Mouse (Mus musculus): ENCODE measurements around the gene Kif5c. TPM values are rescaled to one million over a fixed set of nuclear protein-coding genes. Genes with fewer than 3 reads are reported as not detected.

Kif5c gene
- polyA plus RNA-seq, 1 experiment from 2014 or later = 215 TPM

DNA sequence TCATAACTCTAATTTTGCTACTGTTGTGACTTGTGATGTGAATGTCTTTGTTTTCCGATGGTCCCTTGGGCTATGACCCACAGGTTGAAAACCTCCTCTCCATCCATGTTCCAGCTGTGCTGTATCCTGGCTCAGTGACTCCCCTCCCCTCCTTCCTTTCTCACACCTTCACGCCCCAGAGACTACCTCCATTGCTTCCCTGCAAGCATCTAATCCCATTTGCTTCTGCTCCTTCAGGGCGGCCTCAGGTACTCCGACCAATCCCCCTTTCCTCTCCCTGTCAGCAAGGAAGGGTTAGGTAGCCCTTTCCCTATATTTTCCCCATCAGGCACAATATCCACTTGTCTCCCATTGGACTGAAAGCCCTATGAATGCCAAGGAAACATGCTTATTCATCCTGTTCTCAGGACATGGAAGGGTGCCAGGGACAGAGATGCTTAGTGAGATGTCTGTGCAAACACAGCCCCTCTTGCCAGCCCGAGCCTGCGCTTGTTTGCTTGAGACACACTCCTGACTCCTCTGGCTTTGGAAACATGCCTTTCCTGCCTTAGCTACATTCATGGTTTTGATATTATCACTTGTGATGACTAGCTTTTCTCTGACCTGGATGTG, 9.1 kb downstream of the Kif5c start:
- no peaks in the 10 kb centered on the region for H3K27me3 ChIP-seq (replicated peaks)
- H3K36me3 ChIP-seq (replicated peaks) = no peaks in the 10 kb centered on the region
- H3K9ac ChIP-seq = no peak overlapping the region
- H3K4me3 ChIP-seq = no peak overlapping the region
- WGBS = 68% methylated on average over 6 of the region's 6 CpGs
- peaks cover 44% of the 10 kb centered on the region for H3K4me1 ChIP-seq
- H3K27ac ChIP-seq = peak overlapping the region; percentile 56; the same call in 1 of the 2 replicates
- no peaks in the 10 kb centered on the region for H3K9me3 ChIP-seq
- no peak overlapping the region for H3K4me2 ChIP-seq
- ATAC-seq (replicated peaks) = 0 out of 2 replicates have a peak, but pooled peaks have one; percentile 11

DNA sequence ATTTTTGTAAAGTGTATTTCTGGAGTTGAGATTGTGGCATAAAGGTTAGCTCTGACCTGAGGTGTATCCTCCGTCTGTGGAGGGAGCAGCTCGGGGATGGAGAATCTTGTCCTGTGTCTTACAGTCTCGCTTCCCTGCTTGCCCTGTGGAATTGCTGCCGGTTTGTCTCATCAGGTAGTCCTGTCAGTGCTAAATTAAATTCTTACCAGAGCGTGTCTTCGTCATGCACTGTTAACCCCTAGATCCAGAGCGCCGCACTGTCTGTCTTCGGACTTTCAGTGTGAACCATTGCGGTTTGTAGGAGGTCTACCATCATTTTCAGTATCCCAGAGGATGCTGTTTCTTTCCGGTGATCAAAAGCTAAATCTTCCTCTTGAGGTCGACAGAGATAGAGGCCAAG, 10.1 kb downstream of the Kif5c start:
- H3K27ac ChIP-seq = no peak overlapping the region
- H3K4me2 ChIP-seq = no peak overlapping the region
- H3K36me3 ChIP-seq (replicated peaks) = no peaks in the 10 kb centered on the region
- 55% methylated on average over 12 of the region's 12 CpGs for WGBS
- H3K9ac ChIP-seq = no peak overlapping the region
- H3K4me1 ChIP-seq = peaks cover 53% of the 10 kb centered on the region
- no peak overlapping the region for H3K4me3 ChIP-seq
- no peaks in the 10 kb centered on the region for H3K9me3 ChIP-seq
- no peak for ATAC-seq (replicated peaks)
- no peaks in the 10 kb centered on the region for H3K27me3 ChIP-seq (replicated peaks)

DNA sequence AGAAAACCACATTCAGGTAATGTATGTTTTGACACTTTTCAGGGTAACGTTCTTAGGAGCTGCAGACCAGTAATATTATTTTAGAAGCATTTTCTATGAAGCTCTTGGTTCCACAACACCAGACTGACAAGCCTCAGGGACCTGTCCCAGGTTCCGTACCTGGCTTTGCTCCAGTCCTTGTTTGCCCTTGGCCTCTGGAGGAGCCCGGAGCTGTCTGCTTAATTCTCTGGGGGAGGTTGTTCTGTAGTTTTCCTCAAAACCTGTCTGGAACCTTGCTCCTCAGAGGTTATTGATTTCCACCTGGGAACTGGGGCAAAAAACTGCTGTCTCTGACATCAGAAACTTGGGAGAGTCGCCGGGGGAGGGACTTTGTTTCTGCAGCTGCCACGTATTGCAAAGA, 11.5 kb downstream of the Kif5c start:
- no peak overlapping the region for H3K9ac ChIP-seq

DNA sequence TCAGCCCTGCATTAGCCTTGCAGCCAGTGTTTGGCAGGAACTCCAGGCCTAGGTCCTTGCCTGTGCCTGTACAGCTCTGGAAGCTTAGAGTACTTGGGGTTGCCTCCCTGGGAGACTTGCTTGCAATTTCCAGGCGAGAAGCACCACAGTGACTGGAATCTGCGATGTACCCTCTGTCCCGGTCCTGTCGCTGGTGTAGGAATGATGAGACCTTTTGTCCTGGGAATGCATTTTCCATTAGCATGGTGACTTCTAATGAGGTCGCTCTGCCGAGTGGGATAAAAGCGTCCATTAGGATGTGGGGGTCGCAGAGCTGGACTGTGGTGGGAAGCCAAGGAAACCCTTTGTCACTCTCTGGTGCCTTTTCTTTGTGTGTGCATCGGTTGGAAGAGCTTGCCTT, 14.1 kb downstream of the Kif5c start:
- Histone ChIP-seq H3K27me3 (replicated peaks) (no peaks in the 10 kb centered on the region), H3K4me1 (peaks cover 49% of the 10 kb centered on the region), H3K27ac (peak overlapping the region; percentile 70), H3K36me3 (replicated peaks) (no peaks in the 10 kb centered on the region), H3K9ac (peak overlapping the region; percentile 4; the same call in 1 of the 2 replicates), H3K4me2 (peak overlapping the region; percentile 28), H3K9me3 (no peaks in the 10 kb centered on the region), H3K4me3 (0 out of 2 replicates have a peak overlapping the region, but pooled peaks have one; percentile 8)
- WGBS = 7% methylated on average over 9 of the region's 9 CpGs
- peak; percentile 50 for ATAC-seq (replicated peaks)

More for the DNA sequence above, 11.5 kb downstream of the Kif5c start:
- WGBS = 91% methylated on average over 6 of the region's 6 CpGs
- Histone ChIP-seq H3K27me3 (replicated peaks) (no peaks in the 10 kb centered on the region), H3K4me1 (peaks cover 60% of the 10 kb centered on the region), H3K9me3 (no peaks in the 10 kb centered on the region), H3K4me2 (no peak overlapping the region), H3K27ac (no peak overlapping the region), H3K4me3 (no peak overlapping the region), H3K36me3 (replicated peaks) (no peaks in the 10 kb centered on the region)
- no peak for ATAC-seq (replicated peaks)

DNA sequence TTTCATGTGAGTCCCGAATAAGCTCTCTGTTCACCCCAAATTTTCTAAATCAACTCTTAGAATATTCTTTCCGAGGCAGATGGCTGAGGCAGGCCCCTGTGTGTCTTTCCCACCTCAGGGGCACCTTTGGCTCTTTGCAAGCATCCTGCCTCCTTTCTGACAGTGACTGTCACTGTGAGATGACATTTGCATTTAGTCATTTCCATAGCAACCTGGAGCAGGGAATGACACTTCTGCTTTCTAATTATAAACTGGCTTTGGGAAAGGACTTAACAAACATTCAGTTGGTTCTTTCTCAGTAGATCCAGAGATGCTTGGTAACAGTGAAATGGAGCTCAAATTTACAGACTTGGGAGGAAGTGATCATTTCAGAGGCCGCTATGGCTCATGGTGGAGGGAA, 23.7 kb downstream of the Kif5c start:
- 65% methylated on average over 3 of the region's 3 CpGs for WGBS
- Histone ChIP-seq H3K4me3 (no peak overlapping the region), H3K36me3 (replicated peaks) (no peaks in the 10 kb centered on the region), H3K9me3 (no peaks in the 10 kb centered on the region), H3K4me2 (no peak overlapping the region), H3K4me1 (peaks cover 52% of the 10 kb centered on the region), H3K27ac (peak overlapping the region; percentile 56), H3K27me3 (replicated peaks) (no peaks in the 10 kb centered on the region), H3K9ac (no peak overlapping the region)
- no peak for ATAC-seq (replicated peaks)

DNA sequence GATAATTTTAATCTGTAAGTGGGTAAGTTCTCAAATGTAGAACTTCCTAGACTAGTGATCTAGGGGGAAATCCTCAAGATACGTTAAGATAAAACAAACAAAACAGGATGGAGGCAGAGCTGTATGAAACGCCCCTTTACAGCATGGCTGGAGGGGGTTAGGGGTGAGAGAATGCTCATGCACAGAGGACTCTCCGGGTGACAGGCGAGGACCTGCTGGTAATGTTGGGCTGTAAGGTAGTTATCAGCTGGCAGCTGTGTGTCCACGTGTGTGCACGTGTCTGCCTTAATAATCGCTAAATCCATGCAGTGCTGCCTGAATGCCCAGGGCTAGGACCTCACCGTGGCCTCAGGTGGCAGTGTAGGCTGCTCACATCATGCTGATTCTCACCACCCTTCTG, 24.7 kb downstream of the Kif5c start:
- H3K36me3 ChIP-seq (replicated peaks) = no peaks in the 10 kb centered on the region
- H3K9me3 ChIP-seq = no peaks in the 10 kb centered on the region
- H3K9ac ChIP-seq = no peak overlapping the region
- H3K4me1 ChIP-seq = peaks cover 59% of the 10 kb centered on the region
- H3K4me2 ChIP-seq = no peak overlapping the region
- WGBS = 88% methylated on average over 8 of the region's 8 CpGs
- no peaks in the 10 kb centered on the region for H3K27me3 ChIP-seq (replicated peaks)
- H3K27ac ChIP-seq = no peak overlapping the region
- ATAC-seq (replicated peaks) = no peak
- no peak overlapping the region for H3K4me3 ChIP-seq

DNA sequence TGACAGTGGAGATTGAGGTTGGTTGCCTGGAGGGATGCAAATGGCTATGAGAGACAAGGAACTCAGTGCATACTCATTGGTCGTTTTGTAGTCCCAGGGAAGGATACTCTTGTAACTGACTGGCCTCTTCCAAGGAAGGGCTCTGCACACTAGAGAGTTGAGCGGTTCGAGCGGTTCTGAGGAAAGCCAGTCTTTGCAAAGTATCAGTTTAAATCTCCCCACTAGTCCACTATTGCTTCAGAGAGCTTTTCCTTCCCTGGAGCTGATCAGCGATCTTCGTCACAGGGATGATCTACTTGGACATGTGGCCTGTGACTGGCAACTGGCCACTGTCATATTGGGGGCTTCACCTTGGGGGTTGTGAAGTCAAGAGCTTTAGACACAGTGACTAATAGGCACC, 28.5 kb downstream of the Kif5c start:
- no peak for ATAC-seq (replicated peaks)
- H3K4me1 ChIP-seq = peaks cover 46% of the 10 kb centered on the region

DNA sequence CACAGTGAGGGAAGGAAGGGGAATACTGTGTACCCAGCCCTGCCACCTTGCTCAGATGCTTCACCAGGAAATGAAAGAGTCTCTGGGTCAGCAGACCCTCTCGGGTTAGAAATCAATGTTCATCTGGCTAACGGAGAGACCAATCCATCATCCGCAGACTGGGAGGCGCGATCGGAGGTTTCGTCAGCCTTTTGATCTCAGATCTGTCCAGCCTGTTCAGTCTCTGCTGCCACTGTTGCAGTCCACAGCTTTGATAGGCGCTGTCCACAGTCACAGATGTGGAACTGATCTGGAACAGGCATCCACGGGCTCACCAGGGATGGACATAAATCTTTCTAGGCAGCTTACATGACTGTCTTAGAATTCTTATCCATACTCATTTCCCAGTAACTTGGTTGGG, 29.2 kb downstream of the Kif5c start:
- H3K36me3 ChIP-seq (replicated peaks) = no peaks in the 10 kb centered on the region
- H3K27me3 ChIP-seq (replicated peaks) = no peaks in the 10 kb centered on the region
- WGBS = 84% methylated on average over 9 of the region's 9 CpGs
- no peak overlapping the region for H3K27ac ChIP-seq
- H3K4me1 ChIP-seq = peaks cover 38% of the 10 kb centered on the region
- no peak overlapping the region for H3K4me2 ChIP-seq
- H3K9ac ChIP-seq = no peak overlapping the region
- 0 out of 2 replicates have a peak, but pooled peaks have one; percentile 7 for ATAC-seq (replicated peaks)
- no peak overlapping the region for H3K4me3 ChIP-seq
- no peaks in the 10 kb centered on the region for H3K9me3 ChIP-seq

More for the DNA sequence above, 28.5 kb downstream of the Kif5c start:
- Histone ChIP-seq H3K4me3 (no peak overlapping the region), H3K27me3 (replicated peaks) (no peaks in the 10 kb centered on the region), H3K36me3 (replicated peaks) (no peaks in the 10 kb centered on the region), H3K4me2 (no peak overlapping the region), H3K9ac (no peak overlapping the region), H3K27ac (no peak overlapping the region), H3K9me3 (no peaks in the 10 kb centered on the region)
- 76% methylated on average over 6 of the region's 6 CpGs for WGBS

DNA sequence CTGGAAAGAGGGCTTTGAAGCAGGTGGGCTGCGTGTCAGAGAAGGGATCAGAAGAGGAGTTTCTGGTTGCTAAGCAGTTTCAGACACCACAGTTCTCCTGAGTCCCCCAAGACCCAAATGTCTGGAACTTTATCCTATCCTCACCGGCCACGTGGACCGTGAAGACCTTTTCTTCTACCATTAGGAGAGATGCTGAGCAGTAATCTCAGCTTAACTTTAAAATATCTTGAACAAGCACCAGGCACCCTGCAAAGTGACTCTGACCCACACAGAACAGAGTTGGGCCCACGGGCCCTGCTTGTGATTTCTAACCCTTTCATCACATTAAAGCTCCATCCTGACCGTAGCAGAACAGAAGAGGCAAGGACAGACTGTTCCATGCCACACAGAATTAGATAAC, 29.7 kb downstream of the Kif5c start:
- Histone ChIP-seq H3K9ac (no peak overlapping the region), H3K4me3 (no peak overlapping the region), H3K4me2 (no peak overlapping the region), H3K27ac (no peak overlapping the region), H3K9me3 (no peaks in the 10 kb centered on the region), H3K27me3 (replicated peaks) (no peaks in the 10 kb centered on the region), H3K4me1 (peaks cover 38% of the 10 kb centered on the region), H3K36me3 (replicated peaks) (no peaks in the 10 kb centered on the region)
- ATAC-seq (replicated peaks) = no peak
- 80% methylated on average over 6 of the region's 6 CpGs for WGBS

DNA sequence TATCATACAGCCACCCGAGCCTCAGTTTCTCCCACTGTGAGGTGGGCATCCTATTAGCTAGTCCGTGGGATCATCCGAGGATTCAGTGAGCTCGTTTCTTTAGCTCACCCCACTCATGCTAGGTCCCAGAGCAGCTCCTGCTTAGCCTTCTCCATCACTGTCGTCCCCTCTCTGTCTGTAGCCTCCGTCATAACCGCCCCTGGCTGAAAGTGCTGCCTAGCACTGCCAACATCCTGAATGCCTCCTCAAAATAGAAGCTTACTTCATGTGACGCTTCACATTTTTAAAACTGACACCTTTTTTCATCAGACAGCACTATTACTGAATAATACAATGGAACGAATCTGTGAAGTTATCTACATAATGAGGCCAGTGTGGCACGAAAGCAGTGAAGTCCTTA, 30.1 kb downstream of the Kif5c start:
- 74% methylated on average over 10 of the region's 10 CpGs for WGBS
- H3K27ac ChIP-seq = no peak overlapping the region
- ATAC-seq (replicated peaks) = no peak

DNA sequence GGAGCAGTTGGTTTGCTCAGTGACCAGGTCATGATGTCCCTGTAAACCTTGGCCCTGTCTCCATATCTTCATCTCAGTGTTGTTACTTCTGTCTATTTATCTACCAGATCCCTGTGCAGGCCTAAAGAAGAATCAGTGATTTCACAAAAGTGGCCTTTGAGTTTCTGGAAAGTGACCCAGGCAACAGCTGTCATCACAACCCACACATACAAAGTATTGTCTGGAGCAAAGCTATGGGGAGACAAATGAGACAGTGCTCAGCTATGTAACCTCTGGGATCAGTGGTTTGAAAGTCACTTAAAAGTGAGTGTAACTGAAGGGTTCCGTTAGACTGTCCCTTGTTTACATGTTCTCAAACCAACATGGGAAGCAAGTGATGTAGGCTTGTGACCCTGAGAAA, 32.6 kb downstream of the Kif5c start:
- Histone ChIP-seq H3K4me1 (peaks cover 54% of the 10 kb centered on the region), H3K4me3 (no peak overlapping the region), H3K27ac (no peak overlapping the region), H3K27me3 (replicated peaks) (no peaks in the 10 kb centered on the region), H3K9ac (no peak overlapping the region), H3K4me2 (no peak overlapping the region), H3K9me3 (no peaks in the 10 kb centered on the region), H3K36me3 (replicated peaks) (no peaks in the 10 kb centered on the region)
- WGBS = 84% methylated on average over 1 of the region's 1 CpGs
- ATAC-seq (replicated peaks) = no peak

More for the DNA sequence above, 30.1 kb downstream of the Kif5c start:
- H3K9me3 ChIP-seq = no peaks in the 10 kb centered on the region
- no peaks in the 10 kb centered on the region for H3K27me3 ChIP-seq (replicated peaks)
- no peak overlapping the region for H3K9ac ChIP-seq
- H3K36me3 ChIP-seq (replicated peaks) = no peaks in the 10 kb centered on the region
- no peak overlapping the region for H3K4me3 ChIP-seq
- H3K4me2 ChIP-seq = no peak overlapping the region
- peaks cover 38% of the 10 kb centered on the region for H3K4me1 ChIP-seq

DNA sequence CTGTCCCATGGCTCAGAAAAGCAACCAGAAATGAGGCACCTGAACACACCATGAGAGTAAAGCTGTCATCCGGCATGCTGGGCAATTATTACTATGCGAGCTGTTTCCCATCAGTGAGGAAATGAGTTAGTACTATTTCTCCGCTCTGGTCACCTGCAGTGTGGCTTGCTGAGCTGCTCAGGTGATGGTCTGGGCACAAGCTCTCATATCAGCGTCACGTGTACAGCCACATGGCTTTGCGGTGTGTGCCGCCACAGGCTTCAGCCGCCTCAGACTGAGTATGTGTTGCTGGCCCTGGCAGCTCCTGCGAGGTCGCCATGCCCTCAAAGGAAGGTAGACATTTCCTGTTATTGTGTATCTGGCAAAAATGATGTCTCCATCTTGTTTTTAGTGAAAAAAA, 35.5 kb downstream of the Kif5c start:
- no peak for ATAC-seq (replicated peaks)
- WGBS = 79% methylated on average over 10 of the region's 10 CpGs
- H3K4me2 ChIP-seq = no peak overlapping the region
- H3K9me3 ChIP-seq = no peaks in the 10 kb centered on the region
- peaks cover 46% of the 10 kb centered on the region for H3K4me1 ChIP-seq
- no peak overlapping the region for H3K4me3 ChIP-seq
- H3K27me3 ChIP-seq (replicated peaks) = no peaks in the 10 kb centered on the region
- no peak overlapping the region for H3K9ac ChIP-seq
- no peak overlapping the region for H3K27ac ChIP-seq
- H3K36me3 ChIP-seq (replicated peaks) = no peaks in the 10 kb centered on the region

DNA sequence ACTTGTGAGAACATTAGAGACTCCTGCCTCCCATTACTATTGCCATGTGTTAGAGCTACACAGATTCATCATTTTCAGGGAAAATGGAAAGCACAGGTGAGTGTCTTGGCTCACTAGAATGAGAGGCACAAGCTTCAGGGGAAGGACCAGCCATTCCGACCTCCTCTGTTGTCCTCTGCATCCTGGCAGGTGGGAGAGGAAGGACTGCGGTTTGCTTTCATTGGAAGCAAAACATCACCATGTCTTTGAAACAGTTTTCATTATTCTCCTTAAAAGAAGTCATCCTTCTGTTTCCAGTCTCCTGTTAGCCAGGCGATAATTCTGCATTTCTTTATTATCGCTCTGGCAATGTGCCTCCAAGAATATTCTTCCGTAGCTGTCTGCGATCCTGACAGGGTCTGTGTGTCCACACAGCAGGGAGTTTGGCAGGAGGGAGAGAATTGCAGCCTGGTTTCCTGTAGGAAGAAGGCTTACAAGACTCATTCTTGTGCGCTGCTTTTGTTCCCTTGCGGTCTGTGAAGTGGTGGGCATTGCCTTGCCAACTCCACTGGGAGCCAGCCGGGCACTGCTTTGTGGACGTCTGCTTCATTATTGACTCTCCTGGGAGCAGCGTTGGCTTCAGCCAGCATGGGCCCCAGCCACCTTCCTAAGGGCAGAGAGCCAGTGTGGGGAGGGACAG, 36.2 kb downstream of the Kif5c start:
- Histone ChIP-seq H3K9ac (no peak overlapping the region), H3K4me3 (no peak overlapping the region), H3K36me3 (replicated peaks) (no peaks in the 10 kb centered on the region), H3K4me1 (peaks cover 53% of the 10 kb centered on the region), H3K27ac (peak overlapping the region; percentile 71), H3K27me3 (replicated peaks) (no peaks in the 10 kb centered on the region), H3K9me3 (no peaks in the 10 kb centered on the region), H3K4me2 (peak overlapping the region; percentile 25)
- WGBS = 24% methylated on average over 11 of the region's 11 CpGs
- peak; percentile 62 for ATAC-seq (replicated peaks)

Measured in midbrain, embryonic 15.5 days (tissue).